Mouse (Mus musculus): ENCODE measurements around the gene Pde1c. TPM values are rescaled to one million over a fixed set of nuclear protein-coding genes. Genes with fewer than 3 reads are reported as not detected.

The Pde1c gene
- total RNA-seq, 2 experiments from 2014 or later: 3.6 to 3.7 TPM

- peak; percentile 29 to 30 for DNase-seq
Measured at GRCm38 (mm10) chr6:56066632-56067282, 502.1 kb downstream of the Pde1c start.

- DNase-seq: no peak
Measured at GRCm38 (mm10) chr6:56063736-56064135, 505.2 kb downstream of the Pde1c start.

- peak in 1 of 2 experiments; percentile 21 for DNase-seq
Measured at GRCm38 (mm10) chr6:56049104-56049503, 519.8 kb downstream of the Pde1c start.

- no peak for DNase-seq
Measured at GRCm38 (mm10) chr6:56048580-56048979, 520.3 kb downstream of the Pde1c start.

- DNase-seq: no peak
Measured at GRCm38 (mm10) chr6:56044716-56045115, 524.2 kb downstream of the Pde1c start.

GRCm38 (mm10) chr6:56044270-56044669 is 524.6 kb downstream of the Pde1c start:
- no peak for DNase-seq

- no peak for DNase-seq
Measured at GRCm38 (mm10) chr6:56039476-56040055, 529.3 kb downstream of the Pde1c start.

- no peak for DNase-seq
Measured at GRCm38 (mm10) chr6:56035054-56035453, 533.8 kb downstream of the Pde1c start.

GRCm38 (mm10) chr6:56032231-56032630 is 536.7 kb downstream of the Pde1c start:
- DNase-seq: no peak

- DNase-seq: no peak
Measured at GRCm38 (mm10) chr6:56029986-56030385, 538.9 kb downstream of the Pde1c start.

GRCm38 (mm10) chr6:56027966-56028365 is 540.9 kb downstream of the Pde1c start:
- no peak for DNase-seq

GRCm38 (mm10) chr6:56027318-56027717 is 541.6 kb downstream of the Pde1c start:
- DNase-seq: no peak

- DNase-seq: no peak
Measured at GRCm38 (mm10) chr6:56025533-56025932, 543.4 kb downstream of the Pde1c start.

Small RNA genes lying within 50 kb of the gene (microRNA-seq; reads per million reads assigned to microRNA genes)
- gene Gm44413: 0 reads per million in 2 experiments

Other genes with a start within 250 kb of the Pde1c start
- gene Lsm5, start 135.6 kb upstream of the Pde1c start, total RNA-seq (2021): 10 to 100 TPM; 12.5 to 15.9 TPM
- 10 to 100 TPM; 43.0 to 48.0 TPM for gene Avl9, start 145.8 kb upstream of the Pde1c start, total RNA-seq (2021)
- gene Kbtbd2, start 228.7 kb upstream of the Pde1c start, total RNA-seq (2021): 10 to 100 TPM; 57.4 to 59.7 TPM

Data from layer of hippocampus, postnatal 36 days (tissue).